Mouse (Mus musculus): ENCODE data around the gene Akt1s1.

DNA sequence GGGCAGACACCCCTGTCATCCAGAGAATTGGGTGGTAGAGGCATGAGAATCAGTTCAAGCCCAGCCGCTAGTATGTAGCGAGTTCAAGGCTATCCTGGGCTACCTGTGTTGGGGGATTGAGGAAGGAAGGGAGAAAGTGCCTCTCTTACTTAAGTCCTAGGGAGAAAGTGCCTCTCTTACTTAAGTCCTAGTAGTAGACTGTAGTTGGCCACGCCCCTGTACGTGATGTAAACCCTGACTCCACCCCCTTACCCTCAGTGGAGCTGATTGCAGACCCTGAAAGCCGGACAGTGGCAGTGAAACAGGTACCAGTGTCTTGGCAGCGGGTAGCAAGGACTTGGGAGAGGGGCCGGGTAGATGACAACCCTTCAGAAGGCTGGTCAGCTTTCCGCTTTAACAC lies 9.1 kb downstream of the Akt1s1 start:
- TF ChIP-seq CTCF (IDR thresholded peaks at IDR 0.05) (no peak), EP300 (IDR thresholded peaks at IDR 0.05) (no peak)

Measured in lung, postnatal 0 days (tissue).